Mouse (Mus musculus) colon, adult 2 months (tissue): ENCODE data around the gene Cog2. TPM values are rescaled to one million over a fixed set of nuclear protein-coding genes. Genes with fewer than 3 reads are reported as not detected.

Experiments used
- polyA plus RNA-seq: library from polyadenylated mRNA; depleted of rRNA; stranded (reverse); fragments of >200 nt; gene quantifications from 2 replicates; pipeline ENCODE4 v1.2.3, GENCODE M21; 2012; rRNA removed

The Cog2 gene
- polyA plus RNA-seq = 29.7 and 32.2 TPM in 2 replicates

DNA sequence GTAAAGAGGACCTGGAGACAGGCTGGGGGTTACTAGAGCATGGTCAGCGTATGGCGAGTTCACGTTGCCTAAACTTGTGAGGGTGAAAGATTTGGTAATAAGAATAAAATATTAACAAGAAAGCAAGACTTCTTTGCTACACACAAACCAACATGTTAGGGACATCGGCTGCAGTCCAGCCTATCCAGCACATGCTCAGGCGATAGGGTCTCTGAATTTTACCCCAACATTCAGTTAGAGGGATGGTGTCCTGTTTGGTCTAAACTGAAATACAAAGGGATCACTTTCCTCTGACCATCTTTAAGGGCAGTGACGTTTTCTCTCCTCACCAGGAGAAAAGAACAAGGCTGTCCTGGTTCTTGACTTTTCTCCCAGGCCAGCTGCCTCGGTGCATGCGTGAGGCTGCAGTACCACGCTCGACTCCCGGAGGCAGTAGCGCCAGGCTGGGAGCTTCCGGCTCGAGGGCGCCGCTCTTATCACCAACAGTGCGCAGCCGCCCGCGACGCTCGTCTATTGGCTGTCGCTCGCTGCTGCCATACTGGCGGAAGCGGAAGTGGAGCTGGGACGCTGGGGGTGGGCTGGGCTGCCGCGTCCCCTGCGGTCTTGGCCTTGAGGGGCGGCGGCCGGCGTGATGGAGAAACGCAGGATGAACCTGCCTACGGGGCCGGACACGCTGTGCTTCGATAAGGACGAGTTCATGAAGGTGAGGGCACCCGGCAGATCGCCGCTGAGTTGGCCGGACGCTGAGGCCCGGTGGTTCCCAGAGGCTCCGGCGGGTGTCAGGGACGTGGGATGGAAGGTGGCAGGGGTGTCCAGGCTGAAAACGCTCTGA lies at the start of gene Cog2:
Gene Cog2, plus strand, starts transcription at position 519 of the 832 bp plus-strand sequence.

GRCm38 (mm10) chr8:124569593-124569992 lies 49.0 kb downstream of the Cog2 start, which contains the start of gene Agt:
Agt (minus strand) TSS chr8:124569706.

GRCm38 (mm10) chr8:124575811-124576210 lies 55.2 kb downstream of the Cog2 start, which contains the start of gene Capn9:
Capn9 (plus strand) TSS chr8:124576111.

Other genes starting within 250 kb of the Cog2 start
- gene Pgbd5, start 81.1 kb upstream of the Cog2 start, polyA plus RNA-seq = 3.0 and 6.1 TPM in 2 replicates
- 54.4 and 75.4 TPM in 2 replicates for gene Agt, start 48.9 kb downstream of the Cog2 start, polyA plus RNA-seq
- 37.5 and 45.4 TPM in 2 replicates for gene Capn9, start 55.3 kb downstream of the Cog2 start, polyA plus RNA-seq
- gene 2310022B05Rik, start 142.6 kb downstream of the Cog2 start, polyA plus RNA-seq = 45.9 and 51.5 TPM in 2 replicates
- gene Ttc13, start 201.2 kb downstream of the Cog2 start, polyA plus RNA-seq = 15.4 and 15.5 TPM in 2 replicates
- 11.9 and 13.1 TPM in 2 replicates for gene Arv1, start 201.4 kb downstream of the Cog2 start, polyA plus RNA-seq
- 1.3 and 2.1 TPM in 2 replicates for gene Fam89a, start 231.1 kb downstream of the Cog2 start, polyA plus RNA-seq